Mouse (Mus musculus): ENCODE results near the gene Akap4. TPM values are rescaled to one million over a fixed set of nuclear protein-coding genes. Genes with fewer than 3 reads are reported as not detected.

The Akap4 gene
- not detected in 2 replicates for polyA plus RNA-seq (2014; fragmentation: Nextera tagmentation; extraction: Ambion mirVana)

- Histone ChIP-seq H3K27ac (ENCODE audit: low read depth, low read length) (no peak within 1 kb of the TSS), H3K36me3 (ENCODE audit: control insufficient read depth, insufficient read depth, low read length) (no peaks in the 10 kb centered on the region), H3K4me2 (no peak within 1 kb of the TSS), H3K9me3 (ENCODE audit: control insufficient read depth, low read length) (no peaks in the 10 kb centered on the region), H3K9ac (ENCODE audit: low read length) (no peak within 1 kb of the TSS), H3K27me3 (ENCODE audit: control insufficient read depth, insufficient read depth, low read length) (no peaks in the 10 kb centered on the region), H3K4me1 (ENCODE audit: control insufficient read depth, insufficient read depth, low read length) (no peaks in the 10 kb centered on the region), H3K4me3 (ENCODE audit: low read depth, low read length) (no peak within 1 kb of the TSS)
- DNase-seq (ENCODE audit: low spot score, missing footprints) (no peak), ATAC-seq (ENCODE audit: low FRiP score) (no peak)
- WGBS = 94% methylated on average over 1 of the region's 1 CpGs
Observed at GRCm38 (mm10) chrX:7067219-7067618, at the start of gene Akap4. TSS of gene Akap4 (plus strand) at chrX:7067519.

DNA sequence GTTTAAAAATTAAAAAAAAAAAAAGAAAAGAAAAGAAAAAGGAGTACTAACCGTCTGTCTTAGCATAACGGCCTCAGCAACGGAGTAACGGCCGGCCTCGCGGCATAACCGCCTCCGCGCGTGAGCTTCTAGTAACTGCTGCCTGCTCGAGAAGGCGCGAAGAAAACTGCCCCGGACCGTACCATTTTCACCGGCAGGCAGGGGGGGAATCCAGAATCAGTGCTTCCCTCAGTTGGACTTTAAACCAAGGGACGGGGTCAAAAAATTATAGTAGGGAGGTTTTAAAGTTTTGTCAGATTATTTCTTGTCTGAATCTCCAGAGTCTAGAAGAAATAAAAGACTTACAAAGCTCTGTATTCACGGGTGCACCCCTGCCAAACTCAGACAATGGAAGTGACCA lies 25.8 kb upstream of the Akap4 start, which contains the start of gene Ccnb3:
Gene Ccnb3, minus strand, starts transcription at position 101 of the 400 bp plus-strand sequence.
- WGBS = 93% methylated on average over 19 of the region's 19 CpGs

GRCm38 (mm10) chrX:7057056-7057455 lies 10.3 kb upstream of the Akap4 start:
- no peak overlapping the region for H3K9ac ChIP-seq (ENCODE audit: low read length)

More for the DNA sequence above, 25.8 kb upstream of the Akap4 start, which contains the start of gene Ccnb3:
- ATAC-seq (ENCODE audit: low FRiP score) = no peak
- no peak within 1 kb of the TSS for H3K27ac ChIP-seq (ENCODE audit: low read depth, low read length)
- H3K36me3 ChIP-seq (ENCODE audit: control insufficient read depth, insufficient read depth, low read length) = no peaks in the 10 kb centered on the region
- no peak within 1 kb of the TSS for H3K4me2 ChIP-seq
- H3K4me3 ChIP-seq (ENCODE audit: low read depth, low read length) = no peak within 1 kb of the TSS
- DNase-seq (ENCODE audit: low spot score, missing footprints) = no peak
- H3K4me1 ChIP-seq (ENCODE audit: control insufficient read depth, insufficient read depth, low read length) = no peaks in the 10 kb centered on the region
- no peak within 1 kb of the TSS for H3K9ac ChIP-seq (ENCODE audit: low read length)
- no peaks in the 10 kb centered on the region for H3K27me3 ChIP-seq (ENCODE audit: control insufficient read depth, insufficient read depth, low read length)
- no peaks in the 10 kb centered on the region for H3K9me3 ChIP-seq (ENCODE audit: control insufficient read depth, low read length)

DNA sequence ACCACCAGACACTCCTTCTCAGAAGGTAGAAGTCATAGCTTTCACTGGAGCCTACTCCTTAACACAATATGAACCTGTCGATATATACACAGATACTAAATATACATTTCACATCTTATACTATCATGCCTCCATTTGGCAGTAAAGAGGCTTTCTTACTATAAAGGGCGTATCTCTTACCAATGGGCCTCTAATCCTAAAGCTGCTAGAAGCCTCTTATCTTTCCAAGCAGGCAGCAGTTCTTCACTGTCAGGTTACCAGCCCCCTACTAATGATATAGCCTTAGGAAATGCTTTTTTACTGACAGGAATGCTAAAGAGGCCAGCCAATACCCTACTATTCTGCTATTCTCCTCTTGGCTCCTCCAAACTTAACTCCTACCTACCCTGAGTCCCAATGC lies 9.7 kb upstream of the Akap4 start:
- H3K27ac ChIP-seq (ENCODE audit: low read depth, low read length) = no peak overlapping the region

More at GRCm38 (mm10) chrX:7057056-7057455, 10.3 kb upstream of the Akap4 start:
- no peak overlapping the region for H3K27ac ChIP-seq (ENCODE audit: low read depth, low read length)
- no peaks in the 10 kb centered on the region for H3K36me3 ChIP-seq (ENCODE audit: control insufficient read depth, insufficient read depth, low read length)
- no peak for ATAC-seq (ENCODE audit: low FRiP score)
- no peak overlapping the region for H3K4me2 ChIP-seq
- H3K4me3 ChIP-seq (ENCODE audit: low read depth, low read length) = no peak overlapping the region
- DNase-seq (ENCODE audit: low spot score, missing footprints) = no peak
- H3K4me1 ChIP-seq (ENCODE audit: control insufficient read depth, insufficient read depth, low read length) = no peaks in the 10 kb centered on the region
- H3K9me3 ChIP-seq (ENCODE audit: control insufficient read depth, low read length) = no peaks in the 10 kb centered on the region
- H3K27me3 ChIP-seq (ENCODE audit: control insufficient read depth, insufficient read depth, low read length) = no peaks in the 10 kb centered on the region

DNA sequence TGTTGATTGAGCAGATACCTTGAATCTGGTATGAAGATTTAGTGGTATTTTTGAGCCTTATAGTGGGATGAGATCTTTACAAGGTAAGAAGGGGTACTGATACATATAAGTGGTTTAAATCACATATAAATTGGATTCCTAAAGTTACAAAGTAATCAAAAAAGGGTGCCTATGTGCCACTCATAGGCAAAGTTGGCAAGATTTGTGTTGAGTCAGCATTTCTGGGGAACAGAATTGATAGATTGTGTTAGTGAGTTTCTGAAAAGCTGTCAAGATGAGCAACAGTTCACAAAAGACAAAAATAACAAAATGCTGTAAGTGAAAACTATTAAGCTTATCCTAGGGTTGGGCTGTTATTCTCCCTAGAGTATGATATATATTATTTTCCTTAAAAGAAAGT lies 3.2 kb upstream of the Akap4 start:
- Histone ChIP-seq H3K4me2 (no peak overlapping the region), H3K36me3 (ENCODE audit: control insufficient read depth, insufficient read depth, low read length) (no peaks in the 10 kb centered on the region), H3K27ac (ENCODE audit: low read depth, low read length) (no peak overlapping the region), H3K27me3 (ENCODE audit: control insufficient read depth, insufficient read depth, low read length) (no peaks in the 10 kb centered on the region), H3K9me3 (ENCODE audit: control insufficient read depth, low read length) (no peaks in the 10 kb centered on the region), H3K4me3 (ENCODE audit: low read depth, low read length) (no peak overlapping the region), H3K4me1 (ENCODE audit: control insufficient read depth, insufficient read depth, low read length) (no peaks in the 10 kb centered on the region), H3K9ac (ENCODE audit: low read length) (no peak overlapping the region)
- no peak for DNase-seq (ENCODE audit: low spot score, missing footprints)
- no peak for ATAC-seq (ENCODE audit: low FRiP score)

More for the DNA sequence above, 9.7 kb upstream of the Akap4 start:
- Histone ChIP-seq H3K9me3 (ENCODE audit: control insufficient read depth, low read length) (no peaks in the 10 kb centered on the region), H3K4me3 (ENCODE audit: low read depth, low read length) (no peak overlapping the region), H3K9ac (ENCODE audit: low read length) (no peak overlapping the region), H3K4me2 (no peak overlapping the region), H3K27me3 (ENCODE audit: control insufficient read depth, insufficient read depth, low read length) (no peaks in the 10 kb centered on the region), H3K36me3 (ENCODE audit: control insufficient read depth, insufficient read depth, low read length) (no peaks in the 10 kb centered on the region), H3K4me1 (ENCODE audit: control insufficient read depth, insufficient read depth, low read length) (no peaks in the 10 kb centered on the region)
- WGBS = 82% methylated on average over 2 of the region's 2 CpGs
- DNase-seq (ENCODE audit: low spot score, missing footprints) = no peak
- no peak for ATAC-seq (ENCODE audit: low FRiP score)

DNA sequence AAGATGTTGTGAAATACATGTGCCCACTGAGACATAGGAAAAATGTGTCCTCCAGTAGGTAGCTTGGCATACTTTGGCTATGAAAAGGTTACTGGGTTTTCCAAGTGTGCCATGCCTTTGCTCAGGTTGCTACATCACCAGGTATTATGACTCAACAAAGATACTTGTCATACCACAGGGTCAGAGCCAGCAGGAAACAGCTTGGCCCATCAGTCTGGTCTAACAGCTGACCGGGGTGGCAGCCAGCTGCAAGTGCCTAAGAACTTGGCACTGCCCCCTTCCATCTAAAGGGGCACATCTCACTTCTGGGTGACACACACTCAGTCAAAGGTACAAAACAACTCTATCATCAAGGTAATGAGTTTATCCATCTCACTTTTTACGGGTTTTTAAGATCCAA lies 683 bp downstream of the Akap4 start:
- Histone ChIP-seq H3K4me2 (no peak overlapping the region), H3K27me3 (ENCODE audit: control insufficient read depth, insufficient read depth, low read length) (no peaks in the 10 kb centered on the region), H3K9ac (ENCODE audit: low read length) (no peak overlapping the region), H3K4me1 (ENCODE audit: control insufficient read depth, insufficient read depth, low read length) (no peaks in the 10 kb centered on the region), H3K4me3 (ENCODE audit: low read depth, low read length) (no peak overlapping the region), H3K9me3 (ENCODE audit: control insufficient read depth, low read length) (no peaks in the 10 kb centered on the region), H3K27ac (ENCODE audit: low read depth, low read length) (no peak overlapping the region), H3K36me3 (ENCODE audit: control insufficient read depth, insufficient read depth, low read length) (no peaks in the 10 kb centered on the region)
- DNase-seq (ENCODE audit: low spot score, missing footprints) (no peak), ATAC-seq (ENCODE audit: low FRiP score) (no peak)
- 85% methylated on average over 2 of the region's 2 CpGs for WGBS

GRCm38 (mm10) chrX:7079820-7080429 lies 12.6 kb downstream of the Akap4 start:
- DNase-seq (ENCODE audit: low spot score, missing footprints) = no peak

DNA sequence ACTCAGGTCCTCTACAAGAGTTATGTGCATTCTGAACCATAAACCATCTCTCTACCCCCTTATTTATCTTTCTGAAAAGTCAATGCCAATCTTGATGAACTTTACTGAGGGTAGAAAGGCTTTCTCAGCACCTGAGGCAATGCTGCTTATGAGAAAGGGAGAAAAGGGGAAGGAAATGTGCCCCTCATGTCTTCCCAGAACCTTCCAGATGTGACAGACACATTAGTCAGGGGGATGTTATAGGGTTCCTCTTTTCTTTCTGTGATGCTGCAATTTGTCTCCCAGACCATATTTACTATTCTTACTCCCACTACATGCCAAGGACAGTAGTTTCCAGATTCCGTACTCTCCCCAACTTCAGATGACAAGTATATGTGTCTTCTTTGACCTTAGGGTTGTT lies 18.6 kb downstream of the Akap4 start:
- no peak for ATAC-seq (ENCODE audit: low FRiP score)
- 91% methylated on average over 1 of the region's 1 CpGs for WGBS
- H3K4me2 ChIP-seq = no peak overlapping the region

More at GRCm38 (mm10) chrX:7079820-7080429, 12.6 kb downstream of the Akap4 start:
- Histone ChIP-seq H3K9me3 (ENCODE audit: control insufficient read depth, low read length) (no peaks in the 10 kb centered on the region), H3K36me3 (ENCODE audit: control insufficient read depth, insufficient read depth, low read length) (no peaks in the 10 kb centered on the region), H3K4me2 (no peak overlapping the region), H3K27me3 (ENCODE audit: control insufficient read depth, insufficient read depth, low read length) (no peaks in the 10 kb centered on the region), H3K4me1 (ENCODE audit: control insufficient read depth, insufficient read depth, low read length) (no peaks in the 10 kb centered on the region), H3K27ac (ENCODE audit: low read depth, low read length) (no peak overlapping the region), H3K9ac (ENCODE audit: low read length) (no peak overlapping the region), H3K4me3 (ENCODE audit: low read depth, low read length) (no peak overlapping the region)
- no peak for ATAC-seq (ENCODE audit: low FRiP score)
- 69% methylated on average over 6 of the region's 6 CpGs for WGBS

DNA sequence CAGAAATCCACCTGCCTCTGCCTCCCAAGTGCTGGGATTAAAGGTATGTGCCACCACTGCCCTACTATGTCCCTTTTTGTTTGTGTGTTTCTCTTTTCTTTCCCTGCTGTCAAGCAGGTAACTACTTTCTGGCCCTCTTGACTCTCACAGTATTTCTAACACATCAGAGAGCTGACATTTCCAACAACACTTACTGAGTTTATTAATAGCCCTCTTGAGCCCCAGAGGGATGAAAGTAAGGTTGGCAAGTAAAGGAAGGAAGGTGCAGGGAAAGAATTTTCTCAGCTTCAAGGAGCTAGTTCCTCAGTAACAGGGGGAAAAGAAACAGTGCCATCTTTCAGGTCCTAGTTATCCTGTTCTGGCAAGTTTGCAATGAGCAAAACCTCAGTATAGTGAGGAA lies 23.0 kb downstream of the Akap4 start:
- H3K27ac ChIP-seq (ENCODE audit: low read depth, low read length) = no peak overlapping the region
- no peaks in the 10 kb centered on the region for H3K4me1 ChIP-seq (ENCODE audit: control insufficient read depth, insufficient read depth, low read length)
- DNase-seq (ENCODE audit: low spot score, missing footprints) (no peak), ATAC-seq (ENCODE audit: low FRiP score) (no peak)
- H3K9ac ChIP-seq (ENCODE audit: low read length) = no peak overlapping the region
- H3K4me3 ChIP-seq (ENCODE audit: low read depth, low read length) = no peak overlapping the region
- H3K36me3 ChIP-seq (ENCODE audit: control insufficient read depth, insufficient read depth, low read length) = no peaks in the 10 kb centered on the region
- H3K4me2 ChIP-seq = no peak overlapping the region
- no peaks in the 10 kb centered on the region for H3K9me3 ChIP-seq (ENCODE audit: control insufficient read depth, low read length)
- no peaks in the 10 kb centered on the region for H3K27me3 ChIP-seq (ENCODE audit: control insufficient read depth, insufficient read depth, low read length)

More for the DNA sequence above, 18.6 kb downstream of the Akap4 start:
- no peak overlapping the region for H3K27ac ChIP-seq (ENCODE audit: low read depth, low read length)
- H3K36me3 ChIP-seq (ENCODE audit: control insufficient read depth, insufficient read depth, low read length) = no peaks in the 10 kb centered on the region
- H3K27me3 ChIP-seq (ENCODE audit: control insufficient read depth, insufficient read depth, low read length) = no peaks in the 10 kb centered on the region
- no peak overlapping the region for H3K9ac ChIP-seq (ENCODE audit: low read length)
- no peak overlapping the region for H3K4me3 ChIP-seq (ENCODE audit: low read depth, low read length)
- no peaks in the 10 kb centered on the region for H3K4me1 ChIP-seq (ENCODE audit: control insufficient read depth, insufficient read depth, low read length)
- H3K9me3 ChIP-seq (ENCODE audit: control insufficient read depth, low read length) = no peaks in the 10 kb centered on the region
- DNase-seq (ENCODE audit: low spot score, missing footprints) = no peak

Data from midbrain, embryonic 11.5 days (tissue).